Mouse (Mus musculus) ZHBTc4 (cell line): ENCODE results near the gene Enkur.

Experiments used
- DNase-seq: peaks from one replicate; pipeline ENCODE4 v3.0.0-alpha.2; 2011; ENCODE audit warnings: low read depth, low spot score

Gene Enkur

DNA sequence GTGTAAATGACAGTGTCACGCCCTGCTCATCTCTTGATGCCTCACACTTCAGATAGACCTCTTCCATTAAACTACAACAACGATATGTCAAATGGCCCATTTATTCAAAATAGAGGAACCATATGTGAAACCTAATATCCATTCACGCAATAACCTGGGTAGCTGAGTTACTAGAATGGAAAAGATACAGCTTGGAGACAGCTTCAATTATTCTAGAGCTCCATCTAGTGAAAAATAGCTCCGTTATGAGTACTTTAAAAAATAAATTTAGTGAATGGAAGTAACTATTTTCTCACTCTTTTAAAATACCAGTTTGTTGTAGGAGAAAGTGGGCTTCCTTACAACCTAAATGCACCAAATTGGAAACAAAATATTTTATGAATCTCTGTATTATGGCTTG, 16.6 kb downstream of the Enkur start:
- DNase-seq = no peak

DNA sequence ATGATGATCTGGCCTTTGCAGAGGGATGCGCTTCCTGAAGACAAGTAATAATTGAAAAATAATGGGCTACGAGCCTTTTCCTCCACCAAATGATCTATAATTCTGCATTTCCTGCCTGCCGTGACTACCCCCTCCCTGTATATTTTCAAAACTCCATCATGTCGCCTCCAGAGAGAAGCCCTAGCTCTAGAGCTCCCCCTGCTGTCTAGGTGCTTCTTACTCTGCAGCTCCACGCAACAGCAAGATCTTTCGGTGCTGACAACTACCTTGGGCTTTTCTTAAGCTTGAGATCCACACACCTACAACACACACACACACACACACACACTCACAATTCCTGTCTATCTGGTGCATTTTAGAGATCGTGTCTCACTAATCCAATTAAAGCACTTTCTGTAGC, 17.6 kb downstream of the Enkur start:
- DNase-seq = peak; percentile 39

DNA sequence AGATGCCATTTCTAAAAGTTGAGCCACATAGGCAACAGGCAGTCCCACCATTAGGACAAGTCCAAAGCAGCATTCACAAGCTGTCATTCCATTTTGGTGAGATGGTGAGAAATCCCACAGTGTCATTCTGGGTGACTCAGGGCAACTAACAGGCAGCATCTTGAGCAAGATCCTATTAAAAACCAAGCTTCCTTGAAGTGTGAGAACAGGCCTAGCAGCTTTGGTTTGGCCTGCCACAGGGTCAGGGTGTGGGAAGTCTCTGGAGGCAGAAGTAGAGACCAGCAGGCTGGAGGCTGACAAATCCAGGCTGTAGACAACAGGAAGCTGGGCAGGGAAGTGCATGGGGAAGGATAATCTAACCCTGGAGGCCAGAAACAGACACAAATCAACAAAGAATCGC, 22.4 kb downstream of the Enkur start:
- no peak for DNase-seq

DNA sequence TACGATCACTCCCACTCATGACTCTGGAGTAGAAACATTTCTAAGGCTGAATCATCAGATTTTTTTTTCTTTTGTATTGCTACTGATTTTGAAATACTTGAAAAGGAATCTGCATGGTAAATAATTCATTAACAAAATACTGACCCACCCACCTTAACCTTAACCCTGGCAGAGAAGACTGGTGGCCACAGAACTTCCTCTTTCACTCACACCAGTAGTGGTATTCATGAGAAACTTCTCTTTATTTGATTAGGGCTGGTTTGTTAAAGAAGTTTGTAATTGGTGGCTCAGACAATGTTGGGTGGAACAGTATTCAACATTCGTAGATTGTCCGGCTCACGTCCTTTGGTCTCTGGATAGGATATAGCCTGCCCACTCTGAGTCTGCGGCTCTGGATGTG, 26.0 kb downstream of the Enkur start:
- DNase-seq = no peak

DNA sequence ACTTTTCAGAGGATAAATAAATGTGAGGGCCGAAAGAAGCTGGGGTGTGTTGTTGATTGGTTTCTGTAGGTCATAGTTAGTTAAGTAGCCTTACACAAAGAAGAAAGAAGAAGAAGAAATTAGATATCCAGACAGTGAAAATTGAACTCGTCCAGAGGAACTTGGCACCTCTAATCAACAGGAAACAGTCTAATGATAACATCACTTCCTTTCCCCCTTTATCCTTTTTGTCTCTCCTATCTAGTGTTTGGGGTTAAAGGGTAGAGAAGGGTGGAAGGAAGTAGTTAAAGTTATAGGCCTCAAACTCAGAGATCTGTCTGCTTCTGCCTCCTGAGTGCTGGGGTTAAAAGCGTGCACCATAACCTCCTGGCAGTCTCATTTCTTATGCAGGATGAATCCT, 32.4 kb downstream of the Enkur start:
- no peak for DNase-seq

DNA sequence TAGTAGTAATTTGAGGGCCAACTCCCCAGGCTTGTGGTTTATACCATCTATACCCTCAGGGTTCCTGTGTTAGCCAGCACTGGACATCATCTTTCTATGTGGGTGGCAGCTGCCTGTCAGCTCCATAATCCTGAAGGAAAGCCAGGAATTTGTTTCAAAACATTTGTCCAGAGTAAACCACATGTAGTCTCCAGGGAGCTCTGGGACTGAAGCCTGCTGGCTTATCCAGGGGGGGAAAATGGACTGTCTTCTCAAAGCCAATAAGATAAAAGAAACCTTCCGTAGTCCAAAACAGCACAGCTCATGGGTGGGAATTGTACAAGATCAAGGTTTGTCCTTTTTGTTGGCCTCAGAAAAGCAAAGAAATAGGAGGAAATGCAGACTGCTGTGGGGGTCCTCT, 37.2 kb downstream of the Enkur start:
- DNase-seq = no peak

DNA sequence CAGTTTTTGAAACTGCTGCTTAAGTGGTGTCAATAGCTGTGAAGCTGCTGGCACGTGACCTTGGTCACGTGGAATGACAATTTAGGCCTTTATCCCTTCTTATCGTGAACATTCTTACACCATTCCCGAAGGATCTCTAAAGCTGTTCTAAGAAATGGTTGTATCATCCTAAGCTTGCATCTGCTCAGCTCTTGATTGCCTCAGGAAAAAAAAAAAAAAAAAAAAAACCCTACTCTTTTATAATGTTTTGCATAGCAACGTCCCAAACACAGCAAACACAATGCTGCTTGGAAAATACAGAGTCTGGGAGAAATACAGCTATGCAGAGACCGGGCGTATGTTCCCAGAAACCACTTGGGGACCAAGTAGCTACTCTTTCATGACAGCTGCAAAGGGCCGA, 40.9 kb downstream of the Enkur start:
- DNase-seq = no peak

DNA sequence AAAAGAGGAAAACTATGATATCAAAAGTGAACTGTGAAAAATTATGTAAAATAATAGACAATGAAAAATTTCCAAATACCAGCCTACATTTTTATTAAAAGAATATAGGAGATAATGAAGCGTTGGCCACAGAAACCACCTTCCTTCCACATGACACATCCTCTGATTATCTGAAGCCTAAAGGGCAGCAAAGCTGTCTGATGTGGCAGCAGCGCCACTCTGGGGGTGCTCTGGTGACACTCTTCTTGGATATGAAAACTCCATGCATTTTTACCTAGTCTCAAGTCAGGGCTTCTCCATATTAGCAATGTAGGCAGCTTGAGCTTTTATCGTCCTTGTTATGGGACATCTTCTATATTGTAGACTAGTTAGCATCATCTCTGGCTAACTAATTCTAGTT, 51.7 kb downstream of the Enkur start:
- no peak for DNase-seq

DNA sequence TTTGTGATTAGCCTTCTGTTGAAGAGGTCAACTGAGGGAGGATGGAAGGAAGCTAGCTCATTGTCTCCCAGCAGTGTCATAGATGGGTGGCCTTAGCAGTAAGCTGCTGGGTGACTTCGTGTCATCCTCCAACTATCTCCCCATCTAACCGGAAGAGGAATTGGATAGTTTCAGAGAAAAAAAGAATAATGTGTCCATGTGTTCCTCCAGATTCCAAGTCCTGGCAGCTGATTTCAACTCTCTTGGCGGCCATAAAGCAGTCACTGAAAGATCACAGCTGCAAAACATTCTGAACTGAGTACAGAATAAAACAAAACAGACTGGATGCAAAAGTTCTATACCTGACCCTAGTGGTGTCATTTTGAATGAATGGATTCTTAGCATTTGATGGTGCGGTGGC, 58.0 kb downstream of the Enkur start:
- DNase-seq = no peak

DNA sequence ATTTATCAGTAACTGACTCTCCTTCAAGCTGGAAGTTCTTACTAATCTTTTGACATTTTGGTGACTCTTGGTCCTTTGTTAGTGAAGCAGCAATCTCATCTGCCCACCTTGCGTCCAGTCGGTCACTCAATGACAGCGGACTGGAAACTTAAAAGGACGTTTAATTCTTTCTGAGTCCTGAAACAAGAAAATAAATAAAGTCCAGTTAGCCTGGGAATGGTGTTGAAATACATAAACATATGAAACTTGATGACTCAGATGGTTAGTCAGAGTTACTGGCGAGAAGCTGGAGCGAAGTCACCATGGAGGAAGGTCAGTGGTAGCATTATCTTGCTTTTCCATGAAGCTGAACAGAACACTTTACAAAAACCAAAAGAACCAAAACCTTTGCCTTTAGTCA, 58.7 kb downstream of the Enkur start:
- DNase-seq = no peak

DNA sequence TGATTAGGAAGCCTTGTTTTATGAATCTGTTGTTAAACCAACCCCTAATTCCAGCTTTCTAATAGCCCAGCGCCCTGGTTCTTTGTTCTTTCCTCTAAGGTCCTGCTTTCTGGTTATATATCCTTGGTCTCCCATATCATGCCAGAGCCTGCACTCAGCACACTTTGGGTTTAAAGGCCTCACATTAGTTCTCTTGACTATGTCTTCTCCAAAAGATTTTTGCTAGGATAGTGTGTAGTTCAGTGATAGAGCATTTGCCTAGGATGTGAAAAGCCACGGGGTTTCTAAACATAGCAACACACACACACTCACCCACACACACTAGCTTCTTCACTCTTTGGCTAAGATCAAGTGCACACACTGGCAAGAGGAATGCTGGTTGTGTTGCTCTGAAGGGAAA, 62.5 kb downstream of the Enkur start:
- DNase-seq = no peak

DNA sequence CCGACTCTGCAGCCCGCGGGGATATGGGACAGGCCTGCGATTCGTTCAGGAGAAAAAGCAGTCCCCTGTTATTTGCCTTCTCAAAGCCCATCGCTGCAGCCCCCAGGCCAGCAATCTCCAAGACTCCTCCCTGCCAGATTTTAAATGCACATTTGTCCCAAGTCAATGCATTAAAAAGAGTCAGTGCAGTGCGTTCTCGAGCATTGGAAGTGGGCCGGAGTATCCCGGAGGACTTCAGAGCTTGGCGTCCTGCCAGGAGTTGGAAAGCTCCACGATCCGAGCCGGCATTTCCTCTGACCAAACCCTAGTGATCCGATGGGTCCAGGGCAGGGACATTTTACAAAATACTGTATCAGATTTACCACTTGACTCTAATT, 63.0 kb downstream of the Enkur start:
- DNase-seq = peak; percentile 56

DNA sequence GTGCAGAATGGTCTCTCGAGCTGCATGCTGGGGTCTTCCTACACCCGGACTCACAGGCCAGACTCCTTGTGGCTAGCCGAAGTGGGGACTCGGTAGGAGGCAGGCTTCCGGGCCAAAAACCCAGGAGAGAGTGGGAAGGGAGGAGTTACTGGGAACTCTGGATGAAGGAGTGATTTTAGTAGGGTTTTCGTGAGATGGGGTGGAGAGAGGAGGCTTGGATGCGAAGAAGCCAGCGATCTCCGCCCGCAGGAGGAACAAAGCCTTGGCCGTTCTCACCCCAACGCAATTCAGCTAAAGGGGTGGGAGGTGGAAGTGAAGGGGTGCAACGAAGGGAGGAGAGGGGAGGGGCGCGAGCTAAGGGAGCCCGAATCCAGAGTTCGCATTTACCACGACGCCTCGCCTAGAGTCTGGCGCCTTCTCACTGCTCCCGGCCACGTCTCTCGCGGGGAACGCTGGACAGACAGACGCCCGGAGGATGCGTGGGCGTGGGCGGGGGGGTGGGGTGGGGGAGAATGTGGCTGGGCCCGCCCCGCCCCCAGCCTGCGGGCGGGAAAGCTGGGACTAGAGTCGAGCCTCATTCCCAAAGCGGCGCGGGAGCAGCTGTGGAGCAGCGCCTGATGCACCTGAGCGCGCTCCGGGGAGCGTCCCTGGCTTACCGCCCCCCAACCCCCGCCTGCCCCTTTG, 63.5 kb downstream of the Enkur start:
- DNase-seq = peak; percentile 66

DNA sequence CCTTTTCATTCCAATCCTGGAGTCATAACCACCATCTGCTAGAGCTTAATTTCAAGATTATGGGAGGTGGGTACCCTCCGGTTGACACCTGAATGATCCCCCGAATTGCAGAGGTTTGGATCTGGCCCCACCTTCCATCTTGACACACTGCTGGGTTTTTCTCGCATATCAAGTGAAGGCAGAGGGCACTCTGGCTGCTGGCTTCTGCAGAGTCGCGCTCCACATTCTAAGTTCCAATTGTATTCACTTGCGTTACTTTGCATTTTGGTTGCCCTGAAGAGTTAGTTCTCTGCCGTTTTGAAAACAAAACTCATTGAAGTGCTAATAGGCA, 64.0 kb downstream of the Enkur start:
- no peak for DNase-seq
